Mouse (Mus musculus) CH12.LX (cell line): ENCODE data around the gene Htr5a. TPM values are rescaled to one million over a fixed set of nuclear protein-coding genes. Genes with fewer than 3 reads are reported as not detected.

Experiments used
- DNase-seq: peaks from one replicate; pipeline ENCODE4 v3.0.0-alpha.2; 2013; ENCODE audit errors: extremely low read depth
- H3K27ac ChIP-seq: 2 replicates; pipeline ENCODE4 v1.5.1; 2012; ENCODE audit warnings: low read depth, mild to moderate bottlenecking, control low read depth, moderate library complexity; ENCODE audit not compliant: insufficient read depth
- H3K27me3 ChIP-seq: replicated peaks from 2 replicates; pipeline ENCODE3; 2012; ENCODE audit warnings: inconsistent platforms
- H3K36me3 ChIP-seq, 2 experiments: replicated peaks in 1 of 2; 2 replicates each; pipeline versions ENCODE3 to v1.6.1; 2012; ENCODE audit warnings: inconsistent platforms in 1 of 2, low read length in 1 of 2, mild to moderate bottlenecking in 1 of 2, mixed read lengths in 1 of 2, moderate library complexity in 1 of 2; ENCODE audit not compliant: control insufficient read depth in 1 of 2, insufficient read depth in 1 of 2
- H3K4me1 ChIP-seq, 2 experiments: 2 replicates each; pipeline ENCODE4 v1.6.1; 2012; ENCODE audit warnings: inconsistent platforms in 1 of 2, moderate library complexity in 1 of 2; ENCODE audit not compliant: insufficient read depth in 2 of 2, control insufficient read depth in 1 of 2
- H3K4me2 ChIP-seq: 2 replicates; pipeline ENCODE4 v1.6.1; 2012; ENCODE audit warnings: low read depth, mild to moderate bottlenecking, control low read depth; ENCODE audit not compliant: poor library complexity, insufficient read depth, severe bottlenecking
- H3K4me3 ChIP-seq, 3 experiments: fragments of 150-350 bp in 1 of 3; sonication (generic) in 1 of 3; replicated peaks in 1 of 3; 2 replicates each; pipeline versions ENCODE3 to v1.5.1; 2011 to 2012; ENCODE audit warnings: low read depth in 2 of 3, low read length in 2 of 3, mild to moderate bottlenecking in 2 of 3, moderate library complexity in 2 of 3, control low read depth in 1 of 3, improper control_type of control experiment in 1 of 3, inconsistent platforms in 1 of 3, mixed read lengths in 1 of 3; ENCODE audit not compliant: poor library complexity in 1 of 3
- H3K79me2 ChIP-seq: replicated peaks from 2 replicates; pipeline ENCODE4 v1.6.1; 2012; ENCODE audit warnings: mild to moderate bottlenecking, moderate library complexity; ENCODE audit not compliant: control insufficient read depth, poor library complexity, insufficient read depth, severe bottlenecking; ENCODE audit errors: extremely low read depth
- H3K9ac ChIP-seq: 2 replicates; pipeline ENCODE4 v1.6.1; 2012; ENCODE audit warnings: low read depth, mild to moderate bottlenecking, control low read depth, moderate library complexity; ENCODE audit not compliant: insufficient read depth
- H3K9me3 ChIP-seq: replicated peaks from 2 replicates; pipeline ENCODE3; 2012; ENCODE audit warnings: low read length, inconsistent platforms, mixed read lengths
- BHLHE40 ChIP-seq: IDR thresholded peaks from 2 replicates; pipeline ENCODE4 v1.6.1; 2011; ENCODE audit warnings: mild to moderate bottlenecking, low read depth, low read length, improper control_type of control experiment
- CHD1 ChIP-seq: IDR thresholded peaks from 2 replicates; pipeline ENCODE4 v1.6.1; 2012; ENCODE audit warnings: low read depth, low read length, improper control_type of control experiment, inconsistent platforms
- CHD2 ChIP-seq: IDR thresholded peaks from 2 replicates; pipeline ENCODE4 v1.6.1; 2011; ENCODE audit warnings: low read length, improper control_type of control experiment
- JUND ChIP-seq: conservative IDR thresholded peaks from 2 replicates; pipeline ENCODE4 v1.6.1; 2011; ENCODE audit warnings: low read depth, low read length, improper control_type of control experiment
- MYC ChIP-seq: IDR thresholded peaks from 2 replicates; pipeline ENCODE4 v1.6.1; 2011; ENCODE audit warnings: low read depth, mild to moderate bottlenecking, improper control_type of control experiment, low read length
- NELFE ChIP-seq: IDR thresholded peaks from 2 replicates; pipeline ENCODE4 v1.6.1; 2011; ENCODE audit warnings: low read depth, low read length, improper control_type of control experiment
- POLR2A ChIP-seq: IDR thresholded peaks from 2 replicates; pipeline ENCODE4 v1.6.1; 2011; ENCODE audit warnings: low read depth, mild to moderate bottlenecking, improper control_type of control experiment, low read length
- POLR2AphosphoS2 ChIP-seq: IDR thresholded peaks from 2 replicates; pipeline ENCODE4 v1.6.1; 2011; ENCODE audit warnings: low read depth, low read length, improper control_type of control experiment
- SIN3A ChIP-seq: IDR thresholded peaks from 2 replicates; pipeline ENCODE4 v1.6.1; 2012; ENCODE audit warnings: low read length, improper control_type of control experiment, inconsistent platforms
- SMC3 ChIP-seq: IDR thresholded peaks from 2 replicates; pipeline ENCODE4 v1.6.1; 2011; ENCODE audit warnings: low read depth, low read length, improper control_type of control experiment
- TCF12 ChIP-seq: IDR thresholded peaks from 2 replicates; pipeline ENCODE4 v1.6.1; 2014; ENCODE audit warnings: low read depth, mild to moderate bottlenecking, inconsistent platforms, low read length, improper control_type of control experiment
- UBTF ChIP-seq: IDR thresholded peaks from 2 replicates; pipeline ENCODE4 v1.6.1; 2012; ENCODE audit warnings: low read depth, mild to moderate bottlenecking, inconsistent platforms, low read length, improper control_type of control experiment, moderate library complexity
- ZKSCAN1 ChIP-seq: IDR thresholded peaks from 2 replicates; pipeline ENCODE4 v1.6.1; 2012; ENCODE audit warnings: low read depth, inconsistent platforms, low read length, improper control_type of control experiment, borderline replicate concordance
- ZMIZ1 ChIP-seq: IDR thresholded peaks from 2 replicates; pipeline ENCODE4 v1.6.1; 2012; ENCODE audit warnings: low read depth, mild to moderate bottlenecking, inconsistent platforms, low read length, improper control_type of control experiment
- dilution Hi-C: fragments of 300-500 bp; cut with MboI; formaldehyde crosslinking; loops from 2 replicates; pipeline ENCODE4 v1.14.3; 2020; ENCODE audit warnings: low sequenced_read_pairs; ENCODE audit not compliant: extremely low pct_unique_long_range_greater_than_20kb, extremely low pct_ligation_motif_present
- in situ Hi-C: fragments of 300-500 bp; cut with MboI; formaldehyde crosslinking; loops from 3 replicates; pipeline ENCODE4 v1.14.3; 2019; ENCODE audit warnings: low sequenced_read_pairs, low pct_ligation_motif_present, low pct_unique_long_range_greater_than_20kb, mixed read lengths
- polyA plus RNA-seq: library from polyadenylated mRNA; unstranded; fragments of >175 nt; gene quantifications from 2 replicates; pipeline ENCODE4 v1.2.1, GENCODE M21; 2012; ENCODE audit warnings: low read depth; ENCODE audit not compliant: insufficient read length
- total RNA-seq, 2 experiments: library from RNA; depleted of rRNA; stranded (reverse); fragments of 300-350 nt in 1 of 2; fragments of >200 nt in 1 of 2; gene quantifications; 2 replicates each; pipeline ENCODE4 v1.2.3; 2012 to 2014

Htr5a gene
- total and polyA plus RNA-seq, 3 experiments, result not detected

- TF ChIP-seq POLR2A (no peak), ZKSCAN1 (no peak), BHLHE40 (no peak), TCF12 (0 out of 2 replicates have a peak, but pooled peaks have one; percentile 22), SMC3 (no peak)
- dilution Hi-C loops, result no loop called here
- in situ Hi-C loops, result no loop called here
Observed at GRCm38 (mm10) chr5:27873240-27874082, 31.5 kb downstream of the Htr5a start.

GRCm38 (mm10) chr5:27874211-27874610 lies 32.3 kb downstream of the Htr5a start:
- no peak overlapping the region for H3K27ac ChIP-seq
- in situ Hi-C loops (no loop called here), dilution Hi-C loops (no loop called here)
- no peak overlapping the region for H3K4me3 ChIP-seq
- H3K9ac ChIP-seq, result no peak overlapping the region
- no peaks in the 10 kb centered on the region for H3K36me3 ChIP-seq
- H3K4me2 ChIP-seq, result no peak overlapping the region
- TF ChIP-seq JUND (no peak), NELFE (no peak), SIN3A (no peak), POLR2AphosphoS2 (no peak), CHD1 (no peak), CHD2 (no peak), UBTF (no peak), MYC (no peak), ZMIZ1 (no peak)
- H3K27me3 ChIP-seq, result no peaks in the 10 kb centered on the region
- H3K9me3 ChIP-seq, result no peaks in the 10 kb centered on the region
- peaks cover 4 to 20% of the 10 kb centered on the region in 2 experiments; a peak in 3 of 4 replicates for H3K4me1 ChIP-seq
- H3K79me2 ChIP-seq, result no peaks in the 10 kb centered on the region
- DNase-seq, result no peak

More at GRCm38 (mm10) chr5:27873240-27874082, 31.5 kb downstream of the Htr5a start:
- no peak for DNase-seq
- Histone ChIP-seq H3K27me3 (no peaks in the 10 kb centered on the region), H3K27ac (no peak overlapping the region), H3K4me1 (peaks cover 4 to 20% of the 10 kb centered on the region in 2 experiments; a peak in 3 of 4 replicates), H3K79me2 (no peaks in the 10 kb centered on the region), H3K4me3 (no peak overlapping the region), H3K9me3 (no peaks in the 10 kb centered on the region), H3K36me3 (no peaks in the 10 kb centered on the region), H3K9ac (no peak overlapping the region), H3K4me2 (0 out of 2 replicates have a peak overlapping the region, but pooled peaks have one; percentile 14)
